Mouse (Mus musculus): Measurements from ENCODE around the gene Msi2.

GRCm38 (mm10) chr11:88610112-88610511 is 108.2 kb downstream of the Msi2 start:
- TF ChIP-seq CTCF (IDR thresholded peaks at IDR 0.05; ENCODE audit: low read depth, low read length) (no peak), POLR2A (IDR thresholded peaks at IDR 0.05; ENCODE audit: extremely low read depth, insufficient read depth, low read length) (no peak)
